14 mouse cellular contexts compared by ENCODE assay signal in genomic region chr10:69045275-69045674, GRCm38 (mm10).
DNase-seq lines count a peak whose midpoint lies in the region; ATAC-seq lines count a peak whose summit lies in the region.
"Had no signal": no experiment of that assay in that cellular context is flagged by ENCODE, and none has a peak within 500 bp of the region (broad histone marks: within the 10 kb centered on the region; RNA-seq: fewer than 3 reads in every experiment).

No protein-coding gene starts in this region.

- H3K27ac ChIP-seq in hindbrain, embryonic 10.5 days, result no peak overlapping the region
- H3K27ac ChIP-seq in hindbrain, embryonic 11.5 days (ENCODE audit: low read depth, low read length), result no peak overlapping the region
- no peak overlapping the region for H3K27ac ChIP-seq in hindbrain, embryonic 14.5 days
- H3K27ac ChIP-seq in neural tube, embryonic 12.5 days, result no peak overlapping the region

- DNase-seq in hindbrain, embryonic 10.5 days (ENCODE audit: low spot score), result peak; percentile 4
- no peak for DNase-seq in hindbrain, embryonic 11.5 days (ENCODE audit: low spot score)
- DNase-seq in embryo, embryonic 11 days, result peak; percentile 23
- no peak for DNase-seq in hindbrain, embryonic 14.5 days (ENCODE audit: low spot score)
- DNase-seq in thymus, adult 18-20 months, result no peak
- no peak for DNase-seq in spleen, postnatal 14 days (ENCODE audit: low spot score in 2 of 2)
- no peak for DNase-seq in layer of hippocampus, postnatal 10 days (ENCODE audit: low spot score in 2 of 2)
- DNase-seq: gastrocnemius, postnatal 14 days; heart, postnatal 10 days; left cerebral cortex, postnatal 4 days; right cerebral cortex, postnatal 25 days; thymus, postnatal 14 days had no signal

- no peak overlapping the region for H3K9ac ChIP-seq in hindbrain, embryonic 11.5 days (ENCODE audit: low read depth, low read length)
- H3K9ac ChIP-seq in hindbrain, embryonic 14.5 days, result no peak overlapping the region
- H3K9ac ChIP-seq in neural tube, embryonic 12.5 days, result no peak overlapping the region

- WGBS in hindbrain, embryonic 10.5 days, result 68% methylated on average over 14 of the region's 14 CpGs
- WGBS in hindbrain, embryonic 11.5 days, result 61% methylated on average over 14 of the region's 14 CpGs
- whole genome bisulfite sequencing in hindbrain, embryonic 14.5 days, result 53% methylated on average over 14 of the region's 14 CpGs
- WGBS in neural tube, embryonic 12.5 days, result 60% methylated on average over 14 of the region's 14 CpGs

- peaks cover 29% of the 10 kb centered on the region for H3K4me1 ChIP-seq in hindbrain, embryonic 10.5 days (replicated peaks)
- H3K4me1 ChIP-seq in hindbrain, embryonic 11.5 days (replicated peaks; ENCODE audit: control insufficient read depth, insufficient read depth, low read length), result no peaks in the 10 kb centered on the region
- peaks cover 30% of the 10 kb centered on the region for H3K4me1 ChIP-seq in hindbrain, embryonic 14.5 days (replicated peaks; ENCODE audit: control insufficient read depth, insufficient read depth, low read length)
- H3K4me1 ChIP-seq in neural tube, embryonic 12.5 days, result peaks cover 19% of the 10 kb centered on the region; the same call in 1 of the 2 replicates

- ATAC-seq in hindbrain, embryonic 11.5 days (ENCODE audit: low FRiP score), result no peak
- no peak for ATAC-seq in hindbrain, embryonic 14.5 days (ENCODE audit: low FRiP score)
- ATAC-seq in neural tube, embryonic 12.5 days (ENCODE audit: low FRiP score, low read depth), result no peak

- H3K27me3 ChIP-seq in hindbrain, embryonic 10.5 days (ENCODE audit: insufficient read depth, poor library complexity, severe bottlenecking), result no peaks in the 10 kb centered on the region
- H3K27me3 ChIP-seq in hindbrain, embryonic 11.5 days (ENCODE audit: control insufficient read depth, insufficient read depth, low read length), result no peaks in the 10 kb centered on the region
- no peaks in the 10 kb centered on the region for H3K27me3 ChIP-seq in hindbrain, embryonic 14.5 days (ENCODE audit: control insufficient read depth, insufficient read depth, low read length)
- 0 out of 2 replicates have a peak, but pooled peaks cover 4% of the 10 kb centered on the region for H3K27me3 ChIP-seq in neural tube, embryonic 12.5 days (replicated peaks)
- H3K27me3 ChIP-seq: CH12.LX had no signal

- 0 out of 2 replicates have a peak, but pooled peaks cover 3% of the 10 kb centered on the region for H3K9me3 ChIP-seq in hindbrain, embryonic 10.5 days
- no peaks in the 10 kb centered on the region for H3K9me3 ChIP-seq in hindbrain, embryonic 11.5 days (ENCODE audit: control insufficient read depth, low read length)
- H3K9me3 ChIP-seq in hindbrain, embryonic 14.5 days (ENCODE audit: control insufficient read depth, low read length), result no peaks in the 10 kb centered on the region
- no peaks in the 10 kb centered on the region for H3K9me3 ChIP-seq in neural tube, embryonic 12.5 days

- no peaks in the 10 kb centered on the region for H3K36me3 ChIP-seq in hindbrain, embryonic 10.5 days
- H3K36me3 ChIP-seq in hindbrain, embryonic 11.5 days (ENCODE audit: control insufficient read depth, insufficient read depth, low read length), result no peaks in the 10 kb centered on the region
- no peaks in the 10 kb centered on the region for H3K36me3 ChIP-seq in hindbrain, embryonic 14.5 days (replicated peaks; ENCODE audit: control insufficient read depth, insufficient read depth)
- H3K36me3 ChIP-seq in neural tube, embryonic 12.5 days, result no peaks in the 10 kb centered on the region

- H3K4me2 ChIP-seq in hindbrain, embryonic 11.5 days (replicated peaks; ENCODE audit: low read depth, low read length), result no peak overlapping the region
- peak overlapping the region; percentile 30 for H3K4me2 ChIP-seq in hindbrain, embryonic 14.5 days (replicated peaks)
- H3K4me2 ChIP-seq in neural tube, embryonic 12.5 days (replicated peaks), result peak overlapping the region; percentile 20; the same call in 1 of the 2 replicates

- no peak overlapping the region for H3K4me3 ChIP-seq in hindbrain, embryonic 10.5 days
- no peak overlapping the region for H3K4me3 ChIP-seq in hindbrain, embryonic 11.5 days (ENCODE audit: low read depth, low read length)
- no peak overlapping the region for H3K4me3 ChIP-seq in hindbrain, embryonic 14.5 days (replicated peaks; ENCODE audit: low read length)
- no peak overlapping the region for H3K4me3 ChIP-seq in neural tube, embryonic 12.5 days

Comparison
In these comparisons a context has a peak if more than half of its experiments do, and no peak if none do; other contexts are left out.
1. DNase-seq: peak in hindbrain, embryonic 10.5 days (single experiment) and embryo, embryonic 11 days (single experiment); none in hindbrain, embryonic 11.5 days (single experiment), hindbrain, embryonic 14.5 days (single experiment), thymus, adult 18-20 months (0 of 2), spleen, postnatal 14 days (0 of 2) and layer of hippocampus, postnatal 10 days (0 of 2).